Mouse (Mus musculus): ENCODE measurements at regions not wholly inside any gene's neighbourhood (a gene's known extent, or its start where the extent isn't known, plus 50 kb on each side); places are given as distances from the start of the nearest gene placed in this dataset.

GRCm38 (mm10) chr16:73707051-73707450 lies 704.6 kb downstream of the Robo2 start:
- TF ChIP-seq CTCF (IDR thresholded peaks at IDR 0.05; ENCODE audit: low read depth) (no peak), EP300 (IDR thresholded peaks at IDR 0.05; ENCODE audit: low read depth) (no peak)

Measured in liver, embryonic 14.5 days (tissue).